Mouse (Mus musculus): ENCODE results near the gene Hmga1. TPM values are rescaled to one million over a fixed set of nuclear protein-coding genes. Genes with fewer than 3 reads are reported as not detected.

The Hmga1 gene
- total and polyA plus RNA-seq, 3 experiments: 43.8 to 88.7 (median 83.7) TPM

DNA sequence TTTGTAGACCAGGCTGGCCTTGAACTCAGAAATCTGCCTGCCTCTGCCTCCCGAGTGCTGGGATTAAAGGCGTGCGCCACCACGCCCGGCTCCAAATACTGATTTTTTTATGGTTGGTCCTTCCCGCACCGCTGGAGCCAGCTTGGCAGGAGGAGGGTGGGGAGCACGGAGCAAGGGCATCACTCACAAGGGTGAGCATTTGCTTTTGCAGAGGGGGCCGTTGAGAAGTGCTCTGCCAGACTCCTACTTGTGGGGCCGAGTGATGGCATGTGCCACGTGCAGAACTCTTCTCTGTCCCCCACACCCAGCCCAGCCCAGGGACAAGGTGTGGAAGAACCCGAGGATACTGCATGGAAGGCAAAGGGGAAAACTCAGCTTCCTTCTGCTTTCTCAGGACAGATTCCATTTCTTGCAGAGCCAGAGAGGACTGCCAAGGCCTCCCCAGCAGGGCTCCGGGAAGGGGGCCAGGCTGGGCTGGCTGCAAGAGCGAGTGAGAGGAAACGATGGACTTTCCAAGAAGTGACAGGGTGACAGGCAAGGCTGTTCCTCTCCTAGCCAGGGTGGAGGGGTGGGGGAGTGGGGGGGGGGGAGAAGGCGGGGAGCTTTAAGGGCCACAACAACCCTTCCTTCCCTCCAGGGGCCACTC is 18.3 kb downstream of the Hmga1 start:
- TF ChIP-seq CTCF (conservative IDR thresholded peaks at IDR 0.05 in 1 of 2, IDR thresholded peaks at IDR 0.05 in 1 of 2; ENCODE audit: low read depth in 2 of 2, low read length in 2 of 2) (no peak), USF1 (IDR thresholded peaks at IDR 0.05; ENCODE audit: low read depth, low read length) (no peak), EP300 (IDR thresholded peaks at IDR 0.05; ENCODE audit: low read length) (no peak), ZMIZ1 (IDR thresholded peaks at IDR 0.05; ENCODE audit: low read depth, low read length) (no peak), NRF1 (IDR thresholded peaks at IDR 0.05; ENCODE audit: low read depth, low read length) (no peak), TCF12 (IDR thresholded peaks at IDR 0.05; ENCODE audit: low read depth, low read length) (no peak), E2F4 (IDR thresholded peaks at IDR 0.05; ENCODE audit: insufficient replicate concordance, low read depth, low read length) (no peak), SMC3 (IDR thresholded peaks at IDR 0.05; ENCODE audit: low read depth, low read length) (no peak), JUN (IDR thresholded peaks at IDR 0.05; ENCODE audit: insufficient read depth, low read depth, low read length) (no peak), MXI1 (IDR thresholded peaks at IDR 0.05; ENCODE audit: low read depth, low read length) (no peak), MAX (IDR thresholded peaks at IDR 0.05; ENCODE audit: low read length) (no peak), HCFC1 (IDR thresholded peaks at IDR 0.05; ENCODE audit: low read depth, low read length) (no peak), ZC3H11A (IDR thresholded peaks at IDR 0.05; ENCODE audit: low read depth, low read length) (no peak), POLR2AphosphoS2 (IDR thresholded peaks at IDR 0.05; ENCODE audit: low read depth, low read length) (no peak)
- Histone ChIP-seq H3K27ac (ENCODE audit: insufficient read depth, low read depth) (no peak overlapping the region), H3K79me2 (replicated peaks; ENCODE audit: control insufficient read depth, extremely low read depth, insufficient read depth, poor library complexity, severe bottlenecking) (no peaks in the 10 kb centered on the region), H3K9ac (ENCODE audit: insufficient read depth, low read depth) (no peak overlapping the region), H3K4me3 (replicated peaks in 1 of 3; ENCODE audit: low read depth in 2 of 3, low read length in 2 of 3, poor library complexity in 1 of 3) (no peak overlapping the region), H3K9me3 (replicated peaks; ENCODE audit: low read length) (no peaks in the 10 kb centered on the region), H3K4me2 (ENCODE audit: insufficient read depth, low read depth, poor library complexity, severe bottlenecking) (no peak overlapping the region), H3K27me3 (replicated peaks) (no peaks in the 10 kb centered on the region), H3K4me1 (ENCODE audit: control insufficient read depth in 1 of 2, insufficient read depth in 2 of 2) (peaks cover 9 to 23% of the 10 kb centered on the region in 2 experiments), H3K36me3 (replicated peaks in 1 of 2; ENCODE audit: control insufficient read depth in 1 of 2, insufficient read depth in 1 of 2, low read length in 1 of 2) (peaks cover 14 to 52% of the 10 kb centered on the region in 2 experiments)
- DNase-seq (ENCODE audit: extremely low read depth): no peak
- dilution Hi-C loops (cut with MboI; ENCODE audit: extremely low pct_ligation_motif_present, extremely low pct_unique_long_range_greater_than_20kb, low sequenced_read_pairs): no loop called here
- in situ Hi-C loops (cut with MboI; ENCODE audit: low pct_ligation_motif_present, low pct_unique_long_range_greater_than_20kb, low sequenced_read_pairs): no loop called here

DNA sequence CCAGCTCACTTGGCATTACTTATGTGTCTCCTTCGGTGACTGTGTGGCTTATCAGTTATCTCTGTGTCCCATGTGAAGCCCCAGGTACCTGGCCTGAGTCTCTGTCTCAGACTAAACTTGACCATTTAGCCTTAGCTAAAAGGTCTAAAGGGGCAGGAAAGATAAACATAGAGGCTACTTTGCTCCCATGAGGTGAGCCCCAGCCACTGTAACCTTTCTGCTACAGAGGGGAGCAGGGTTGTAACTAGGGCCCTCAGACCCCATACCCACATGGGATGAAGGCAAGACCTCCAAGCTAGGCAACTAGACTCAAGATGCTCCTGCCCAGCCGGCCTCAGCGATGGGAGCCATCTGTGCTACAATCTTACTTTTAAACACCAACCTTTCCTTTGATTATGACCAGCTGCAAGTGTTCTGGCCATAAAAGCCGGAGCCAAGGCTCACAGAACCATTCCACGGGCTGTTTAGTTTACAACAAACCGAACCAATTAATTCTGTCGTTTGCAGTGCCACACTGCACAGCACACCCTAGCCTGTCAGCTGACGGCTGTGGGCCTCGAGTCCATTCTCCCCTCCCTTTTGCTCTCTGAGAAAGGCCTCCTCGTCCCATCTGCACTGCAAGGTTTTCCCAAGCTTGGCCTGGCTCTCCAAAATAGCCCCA is 18.9 kb downstream of the Hmga1 start:
- H3K9me3 ChIP-seq (replicated peaks; ENCODE audit: low read length): no peaks in the 10 kb centered on the region
- H3K36me3 ChIP-seq (replicated peaks in 1 of 2; ENCODE audit: control insufficient read depth in 1 of 2, insufficient read depth in 1 of 2, low read length in 1 of 2): peaks cover 18 to 58% of the 10 kb centered on the region in 2 experiments
- H3K27me3 ChIP-seq (replicated peaks): no peaks in the 10 kb centered on the region
- dilution Hi-C loops (cut with MboI; ENCODE audit: extremely low pct_ligation_motif_present, extremely low pct_unique_long_range_greater_than_20kb, low sequenced_read_pairs) (no loop called here), in situ Hi-C loops (cut with MboI; ENCODE audit: low pct_ligation_motif_present, low pct_unique_long_range_greater_than_20kb, low sequenced_read_pairs) (no loop called here)
- H3K4me1 ChIP-seq (ENCODE audit: control insufficient read depth in 1 of 2, insufficient read depth in 2 of 2): peaks cover 10 to 30% of the 10 kb centered on the region in 2 experiments
- H3K4me3 ChIP-seq (replicated peaks in 1 of 3; ENCODE audit: low read depth in 2 of 3, low read length in 2 of 3, poor library complexity in 1 of 3): no peak overlapping the region
- H3K79me2 ChIP-seq (replicated peaks; ENCODE audit: control insufficient read depth, extremely low read depth, insufficient read depth, poor library complexity, severe bottlenecking): no peaks in the 10 kb centered on the region
- DNase-seq (ENCODE audit: extremely low read depth): no peak
- no peak overlapping the region for H3K4me2 ChIP-seq (ENCODE audit: insufficient read depth, low read depth, poor library complexity, severe bottlenecking)
- no peak overlapping the region for H3K27ac ChIP-seq (ENCODE audit: insufficient read depth, low read depth)
- TF ChIP-seq ETS1 (conservative IDR thresholded peaks at IDR 0.05; ENCODE audit: low read depth, low read length) (no peak), TBP (conservative IDR thresholded peaks at IDR 0.05; ENCODE audit: low read depth, low read length) (no peak), POLR2A (IDR thresholded peaks at IDR 0.05; ENCODE audit: low read depth, low read length) (no peak), CTCF (conservative IDR thresholded peaks at IDR 0.05 in 1 of 2, IDR thresholded peaks at IDR 0.05 in 1 of 2; ENCODE audit: low read depth in 2 of 2, low read length in 2 of 2) (no peak), MAX (IDR thresholded peaks at IDR 0.05; ENCODE audit: low read length) (no peak), BHLHE40 (IDR thresholded peaks at IDR 0.05; ENCODE audit: low read depth, low read length) (no peak), EP300 (IDR thresholded peaks at IDR 0.05; ENCODE audit: low read length) (no peak), NRF1 (IDR thresholded peaks at IDR 0.05; ENCODE audit: low read depth, low read length) (no peak)
- no peak overlapping the region for H3K9ac ChIP-seq (ENCODE audit: insufficient read depth, low read depth)
